Mouse (Mus musculus): Measurements from ENCODE around the gene Plekha4.

Plekha4 gene

GRCm38 (mm10) chr7:45567112-45567779, 41.1 kb downstream of the Plekha4 start:
- intact Hi-C loops (cut with DNase I): no loop called here

DNA sequence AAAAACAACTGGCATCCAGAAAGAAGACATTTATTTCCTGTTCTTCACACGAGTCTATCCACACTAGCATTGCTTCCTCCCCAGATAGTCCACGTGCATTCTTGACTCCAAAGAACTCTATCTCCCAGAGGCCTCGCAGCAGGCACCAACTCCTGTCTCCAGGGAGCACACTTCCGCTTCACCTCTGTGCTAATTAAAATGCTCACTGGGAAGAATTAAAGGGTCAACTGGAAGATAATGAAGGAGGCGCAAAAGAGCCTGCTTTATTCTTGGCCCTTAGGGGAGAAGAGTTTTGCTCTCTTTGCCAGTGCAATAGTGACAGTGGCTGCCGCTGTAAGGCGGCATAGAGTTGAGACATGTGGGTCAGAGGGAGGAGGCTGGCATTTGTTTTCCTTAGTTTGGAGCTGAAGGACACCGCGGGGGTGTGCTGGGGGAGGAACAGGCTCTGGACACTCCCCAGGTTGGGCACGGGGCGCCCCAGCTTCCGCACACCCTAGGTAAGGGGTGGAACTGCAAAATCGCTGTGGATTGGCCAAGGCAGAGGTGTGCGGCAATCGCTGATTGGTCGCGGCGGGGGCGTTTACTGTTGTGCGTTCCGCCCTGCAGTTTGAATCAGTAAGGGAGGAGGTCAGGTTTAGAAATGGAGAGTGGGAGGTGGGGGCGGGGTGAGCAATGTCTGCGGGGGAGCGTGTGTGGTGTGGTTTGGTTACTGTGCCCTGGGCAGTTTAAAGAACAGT, 41.8 kb downstream of the Plekha4 start:
- intact Hi-C loops (cut with DNase I): no loop called here

DNA sequence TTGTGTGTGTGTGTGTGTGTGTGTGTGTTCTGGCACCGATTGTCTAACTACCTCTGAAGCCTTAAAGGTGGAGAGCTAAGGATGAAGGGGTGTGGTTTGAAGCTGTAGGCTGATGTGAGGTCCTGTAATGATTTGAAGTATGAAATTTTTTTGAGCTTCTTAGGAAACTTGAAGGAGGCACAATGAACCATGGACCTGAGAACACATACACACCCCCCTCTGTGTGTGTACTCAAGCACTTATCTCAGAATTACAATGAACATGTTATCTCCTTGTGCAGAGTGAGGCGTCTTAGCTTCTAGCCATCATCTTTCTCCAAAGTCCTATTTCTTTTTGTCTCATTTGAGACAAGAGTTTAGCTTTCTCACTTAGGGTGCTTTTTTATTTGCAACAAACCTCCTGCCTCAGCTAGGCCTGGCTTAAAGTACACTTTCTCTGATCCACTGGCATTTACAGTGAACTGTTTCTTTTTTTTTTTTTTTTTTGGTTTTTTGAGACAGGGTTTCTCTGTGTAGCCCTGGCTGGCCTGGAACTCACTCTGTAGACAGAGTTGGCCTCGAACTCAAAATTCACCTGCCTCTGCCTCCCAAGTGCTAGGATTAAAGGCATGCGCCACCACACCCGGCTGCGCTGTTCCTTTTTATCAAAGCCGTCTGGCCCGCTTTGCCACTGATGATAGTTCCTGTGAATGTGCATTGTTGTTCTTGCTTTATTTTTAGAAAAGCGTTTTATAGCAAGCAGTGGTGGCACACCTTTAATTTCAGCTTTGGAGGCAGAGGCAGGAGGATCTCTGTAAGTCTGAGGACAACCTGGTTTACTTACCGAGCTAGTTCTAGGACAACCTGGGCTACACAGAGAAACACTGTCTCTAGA, 42.7 kb downstream of the Plekha4 start:
- intact Hi-C loops (cut with DNase I): no loop called here

DNA sequence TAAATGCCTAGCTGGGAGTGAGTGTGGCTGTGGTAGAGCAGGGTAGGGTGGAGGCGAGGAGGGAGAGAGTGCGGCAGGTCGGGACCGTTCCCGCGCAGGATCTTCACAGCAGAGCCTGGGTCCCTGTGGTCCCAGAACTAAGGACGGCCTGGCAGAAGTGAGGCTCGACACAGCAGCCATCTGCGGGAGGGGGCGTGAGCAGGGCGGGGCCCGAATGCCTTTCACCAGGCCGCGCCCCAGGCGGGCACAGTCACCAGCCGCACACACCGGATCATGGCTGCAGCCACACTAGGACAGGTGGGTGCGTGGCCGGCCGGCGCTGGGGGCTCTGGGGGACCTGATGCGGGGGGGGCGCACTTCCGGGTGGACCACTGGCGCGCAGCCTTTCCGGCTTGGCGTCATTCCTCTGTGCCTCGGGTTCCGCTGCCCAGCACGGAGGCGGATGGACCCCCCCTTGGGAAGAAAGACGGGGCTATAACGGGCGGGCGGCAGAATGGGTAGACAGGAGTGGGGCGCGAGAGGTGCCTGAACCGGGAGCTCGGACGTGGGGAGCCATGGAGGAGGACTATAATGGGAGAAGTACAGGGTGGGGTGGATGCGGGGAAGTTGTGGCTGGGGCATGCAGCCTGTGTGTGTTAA, 44.1 kb downstream of the Plekha4 start, which contains the start of gene Bcat2:
Bcat2 (plus strand) TSS at position 51 of the 639 bp plus-strand sequence.
- intact Hi-C loops (cut with DNase I): no loop called here

- intact Hi-C loops (cut with DNase I): no loop called here
Observed at GRCm38 (mm10) chr7:45571966-45572365, 45.8 kb downstream of the Plekha4 start.

DNA sequence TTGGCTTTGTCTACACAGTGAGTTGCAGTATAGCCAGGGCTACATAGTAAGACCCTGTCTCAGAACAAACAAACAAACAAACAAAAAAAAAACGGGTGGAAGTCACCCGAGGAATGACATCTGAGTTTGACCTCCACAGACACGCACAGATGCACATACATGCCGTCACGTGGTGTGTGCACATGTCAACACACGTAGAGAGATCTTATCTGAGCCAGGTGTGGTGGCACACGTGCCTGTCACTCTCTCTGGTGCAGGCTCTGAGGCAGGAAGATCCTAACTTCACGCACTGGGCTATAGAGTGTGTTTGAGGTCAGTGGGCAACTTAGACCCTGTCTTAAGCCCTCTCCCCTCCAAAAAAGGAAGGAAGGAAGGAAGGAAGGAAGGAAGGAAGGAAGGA, 47.8 kb downstream of the Plekha4 start:
- intact Hi-C loops (cut with DNase I): no loop called here

DNA sequence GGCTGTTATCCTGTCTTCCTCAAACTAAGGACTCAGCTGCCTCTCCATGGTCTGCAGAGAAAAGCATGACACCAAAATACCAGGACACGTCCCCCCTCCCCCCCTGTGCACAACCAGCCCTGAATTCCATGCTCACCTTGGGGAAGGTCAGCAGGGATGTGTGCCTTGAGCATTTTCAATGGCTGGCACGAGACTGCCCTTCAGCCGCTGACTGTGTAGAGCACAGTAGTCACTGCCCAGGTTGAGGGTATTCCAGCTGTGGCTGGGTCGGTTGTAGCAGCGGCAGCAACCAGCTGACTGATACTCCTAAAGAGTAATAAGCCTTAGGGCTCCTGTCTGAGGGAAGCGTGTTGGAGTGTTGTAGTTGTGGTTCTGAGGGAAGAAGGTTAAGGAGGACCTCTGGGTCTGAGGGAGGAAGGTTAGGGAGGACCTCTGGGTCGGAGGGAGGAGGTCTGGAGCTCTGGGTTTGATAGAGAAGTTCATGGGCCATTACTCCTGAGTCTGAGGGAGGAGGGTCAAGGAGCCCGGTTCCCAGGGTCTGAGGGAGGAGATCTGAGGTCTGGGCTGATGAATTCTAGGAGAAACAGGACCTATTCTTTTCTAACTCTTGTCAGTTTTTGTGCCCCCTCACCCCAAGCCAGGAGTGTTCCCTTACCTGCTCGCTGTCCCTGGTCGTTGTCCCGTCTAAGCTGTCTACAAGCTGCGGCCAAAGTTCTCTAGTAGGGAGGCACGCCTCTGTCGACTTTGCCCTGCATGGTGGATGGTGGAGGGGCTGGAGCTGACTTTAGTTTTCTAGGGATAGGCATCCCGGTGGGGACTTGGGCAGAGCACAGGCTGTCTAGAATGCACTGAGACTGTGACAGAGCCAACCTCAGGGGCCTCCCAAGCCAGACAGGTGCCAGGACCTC, 48.6 kb downstream of the Plekha4 start:
- intact Hi-C loops (cut with DNase I): no loop called here

DNA sequence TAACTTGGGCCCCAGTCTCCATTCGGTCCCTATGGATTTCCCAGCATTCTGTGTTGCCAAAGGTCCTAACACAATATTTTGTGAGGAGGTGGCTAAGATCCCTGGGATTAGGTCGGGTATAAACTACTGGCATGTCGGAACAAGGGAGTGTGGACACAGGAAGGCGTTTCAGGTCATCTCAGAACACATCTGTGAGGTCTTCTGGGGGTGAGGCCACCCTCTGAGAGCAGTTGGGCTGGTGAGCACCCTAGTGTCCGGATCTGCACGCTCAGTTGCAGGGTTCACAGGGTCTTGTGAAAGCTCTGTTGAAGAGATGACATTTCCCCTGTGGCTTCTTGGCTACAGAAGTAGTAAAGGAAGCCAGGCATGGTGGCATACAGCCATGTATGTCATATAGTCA, 59.8 kb downstream of the Plekha4 start:
- intact Hi-C loops (cut with DNase I): no loop called here

GRCm38 (mm10) chr7:45587631-45588592, 61.8 kb downstream of the Plekha4 start:
- intact Hi-C loops (cut with DNase I): no loop called here

GRCm38 (mm10) chr7:45589173-45589572, 63.0 kb downstream of the Plekha4 start:
- intact Hi-C loops (cut with DNase I): no loop called here

DNA sequence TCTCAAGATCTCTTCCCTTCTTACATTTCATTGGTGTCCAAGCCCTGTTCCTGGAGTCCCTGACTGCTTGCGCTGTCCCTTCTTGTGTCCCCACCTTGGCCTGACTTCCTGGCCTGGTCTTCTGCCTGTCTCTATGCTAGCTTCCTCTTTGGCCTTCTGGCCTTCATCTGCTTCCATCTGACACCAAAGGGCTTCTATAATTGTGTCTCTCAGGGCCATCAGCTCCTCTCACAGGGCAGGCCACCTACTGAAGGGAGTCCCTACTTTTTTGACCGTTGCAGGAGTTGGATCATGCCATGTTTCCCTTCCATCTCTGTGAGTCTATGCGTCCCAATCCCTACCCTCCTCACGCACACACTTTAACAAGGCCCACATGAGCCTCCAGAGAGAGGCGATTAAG, 63.8 kb downstream of the Plekha4 start:
- intact Hi-C loops (cut with DNase I): loop anchor here (5.0 kb wide), 2 partner anchors 33 to 92 kb away; partner anchors contain the start of gene Ntn5

- intact Hi-C loops (cut with DNase I): loop anchor here (5.0 kb wide), 2 partner anchors 34 to 91 kb away; partner anchors contain the start of gene Ntn5
Observed at GRCm38 (mm10) chr7:45590874-45591273, 64.7 kb downstream of the Plekha4 start.

DNA sequence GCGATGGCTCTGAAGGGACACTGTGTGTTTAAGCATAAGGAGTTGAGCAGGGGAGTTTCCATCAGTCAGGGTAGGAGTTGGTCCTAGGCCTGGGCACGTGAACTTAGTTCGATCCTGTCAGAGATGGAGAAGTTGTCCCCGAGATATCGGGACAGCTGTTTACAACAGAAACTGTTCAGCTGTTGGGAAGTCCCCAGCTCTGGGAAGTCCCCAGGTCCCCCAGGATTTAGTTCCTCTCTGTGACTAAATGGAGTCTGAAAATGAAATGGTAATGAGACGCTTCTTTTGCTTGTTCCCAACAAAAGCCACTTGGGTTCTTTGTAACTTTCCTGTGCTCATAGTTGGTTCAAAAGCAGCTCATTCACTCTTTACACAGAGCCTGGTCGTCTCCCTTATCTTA, 65.8 kb downstream of the Plekha4 start:
- intact Hi-C loops (cut with DNase I): loop anchor here (5.0 kb wide), 2 partner anchors 35 to 90 kb away; partner anchors contain the start of gene Ntn5

GRCm38 (mm10) chr7:45593118-45593815, 67.1 kb downstream of the Plekha4 start:
- intact Hi-C loops (cut with DNase I): loop anchor here (5.0 kb wide), 2 partner anchors 36 to 89 kb away; partner anchors contain the start of gene Ntn5

DNA sequence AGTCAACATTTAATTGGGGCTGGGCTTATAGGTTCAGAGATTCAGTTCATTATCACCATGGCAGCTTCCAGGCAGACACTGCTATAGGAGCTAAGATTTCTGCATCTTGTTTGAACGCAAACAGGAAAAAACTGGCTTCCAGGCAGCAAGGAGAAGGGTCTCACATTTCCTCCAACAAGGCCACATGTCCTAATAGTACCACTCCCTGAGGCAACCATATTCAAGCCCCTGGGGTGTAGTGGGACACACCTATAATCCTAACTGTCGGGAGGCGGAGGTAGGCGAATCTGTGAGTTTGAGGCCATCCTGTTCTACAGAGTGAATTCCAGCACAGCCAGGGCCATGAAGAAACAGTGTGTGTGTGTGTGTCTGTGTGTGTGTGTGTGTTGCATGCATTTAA, 69.0 kb downstream of the Plekha4 start:
- intact Hi-C loops (cut with DNase I): no loop called here

DNA sequence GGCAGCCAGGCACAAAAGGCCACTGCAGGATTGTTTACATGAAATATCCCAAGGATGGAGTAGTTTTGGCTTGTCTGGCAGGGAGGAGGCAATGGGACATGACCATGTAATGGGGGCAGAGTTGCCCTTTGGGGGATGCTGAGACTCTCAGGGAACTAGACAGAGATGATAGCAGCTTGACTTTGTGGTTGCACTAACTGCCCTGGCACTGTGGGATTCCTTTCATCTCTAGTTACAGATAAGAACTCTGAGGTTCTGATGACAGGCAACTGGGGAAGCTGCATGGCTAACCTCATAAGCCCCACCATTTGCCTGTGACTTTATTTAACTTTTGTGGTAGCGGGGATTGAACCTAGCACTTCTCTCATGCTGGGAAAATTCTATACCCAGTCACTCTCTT, 70.0 kb downstream of the Plekha4 start:
- intact Hi-C loops (cut with DNase I): no loop called here

DNA sequence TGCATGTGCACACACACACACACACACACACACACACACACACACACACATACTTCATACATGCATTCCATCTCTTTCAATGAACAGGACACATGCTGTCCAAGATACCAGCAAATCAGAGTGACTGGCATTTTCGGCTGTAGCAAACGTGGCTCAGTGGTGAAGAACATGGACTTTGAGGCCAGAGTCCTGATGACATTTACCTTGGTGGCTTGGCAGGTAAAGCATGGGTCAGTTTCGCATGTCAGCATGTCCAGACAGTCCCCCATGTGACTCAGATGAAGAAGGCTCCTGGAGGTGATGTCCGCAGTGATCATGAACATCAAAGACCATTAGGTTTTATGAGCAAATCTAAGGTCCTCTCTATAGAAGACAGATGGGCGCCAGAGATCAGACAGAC, 70.9 kb downstream of the Plekha4 start:
- intact Hi-C loops (cut with DNase I): no loop called here

- intact Hi-C loops (cut with DNase I): no loop called here
Observed at GRCm38 (mm10) chr7:45597527-45597926, 71.4 kb downstream of the Plekha4 start.
